Mouse (Mus musculus) liver, embryonic 12.5 days (tissue): ENCODE data around the gene Plcxd2. TPM values are rescaled to one million over a fixed set of nuclear protein-coding genes. Genes with fewer than 3 reads are reported as not detected.

Source experiments
- ATAC-seq: fragments of 200-750 bp; cut with Nextera tagmentation; 2 replicates; pipeline ENCODE4 v1.8.0; 2017; ENCODE audit warnings: moderate number of reproducible peaks, mild to moderate bottlenecking, moderate library complexity
- H3K27ac ChIP-seq: fragments of 300-500 bp; sonication (generic); 2 replicates; pipeline ENCODE4 v1.5.1; 2016; ENCODE audit warnings: mild to moderate bottlenecking
- H3K27me3 ChIP-seq: fragments of 300-500 bp; sonication (generic); replicated peaks from 2 replicates; pipeline ENCODE4 v1.6.1; 2016; ENCODE audit warnings: mild to moderate bottlenecking, moderate library complexity
- H3K36me3 ChIP-seq: fragments of 300-500 bp; sonication (generic); 2 replicates; pipeline ENCODE4 v1.6.1; 2016; ENCODE audit warnings: mild to moderate bottlenecking, moderate library complexity
- H3K4me1 ChIP-seq: fragments of 300-500 bp; sonication (generic); 2 replicates; pipeline ENCODE4 v1.6.1; 2016
- H3K4me2 ChIP-seq: fragments of 300-500 bp; sonication (generic); 2 replicates; pipeline ENCODE4 v1.6.1; 2016; ENCODE audit warnings: mild to moderate bottlenecking, moderate library complexity
- H3K4me3 ChIP-seq: fragments of 300-500 bp; sonication (generic); 2 replicates; pipeline ENCODE4 v1.5.1; 2016; ENCODE audit warnings: mild to moderate bottlenecking, moderate library complexity
- H3K9ac ChIP-seq: fragments of 300-500 bp; sonication (generic); 2 replicates; pipeline ENCODE4 v1.6.1; 2016; ENCODE audit warnings: mild to moderate bottlenecking, moderate library complexity
- H3K9me3 ChIP-seq: fragments of 300-500 bp; sonication (generic); replicated peaks from 2 replicates; pipeline ENCODE4 v1.6.1; 2016; ENCODE audit warnings: mild to moderate bottlenecking, moderate library complexity
- WGBS: fragments of 180-500 bp; shearing (Covaris S2); methylation state at CpG from one replicate; pipeline ENCODE4 v1.1.7; 2016; ENCODE audit not compliant: insufficient replicate concordance; 5-methylcytosine and 5-hydroxymethylcytosine counted together
- polyA plus RNA-seq: library from polyadenylated mRNA; unstranded; fragments of >200 nt; fragmentation: Nextera tagmentation; extraction: Ambion mirVana; gene quantifications from 2 replicates; pipeline ENCODE4 v1.2.1, GENCODE M21; 2016

The Plcxd2 gene
- polyA plus RNA-seq, 1 experiment from 2014 or later = 3.8 TPM

GRCm38 (mm10) chr16:45984610-45985606 is 25.1 kb downstream of the Plcxd2 start:
- Histone ChIP-seq H3K4me3 (no peak overlapping the region), H3K36me3 (no peaks in the 10 kb centered on the region), H3K27ac (peak overlapping the region; percentile 58; the same call in 1 of the 2 replicates), H3K4me2 (0 out of 2 replicates have a peak overlapping the region, but pooled peaks have one; percentile 4), H3K4me1 (no peaks in the 10 kb centered on the region), H3K9ac (no peak overlapping the region), H3K9me3 (no peaks in the 10 kb centered on the region), H3K27me3 (no peaks in the 10 kb centered on the region)
- peak; percentile 72 for ATAC-seq
- WGBS = 52% methylated on average over 4 of the region's 4 CpGs

- Histone ChIP-seq H3K4me1 (no peaks in the 10 kb centered on the region), H3K27ac (no peak overlapping the region), H3K36me3 (no peaks in the 10 kb centered on the region), H3K4me3 (no peak overlapping the region), H3K9ac (no peak overlapping the region), H3K9me3 (no peaks in the 10 kb centered on the region), H3K4me2 (no peak overlapping the region), H3K27me3 (no peaks in the 10 kb centered on the region)
- WGBS = 85% methylated on average over 1 of the region's 1 CpGs
- ATAC-seq = no peak
These were observed 33.8 kb downstream of the Plcxd2 start for GRCm38 (mm10) chr16:45976251-45976650.

- no peak overlapping the region for H3K4me2 ChIP-seq
- no peak for ATAC-seq
- H3K27ac ChIP-seq = no peak overlapping the region
- no peak overlapping the region for H3K9ac ChIP-seq
- no peaks in the 10 kb centered on the region for H3K36me3 ChIP-seq
- no peaks in the 10 kb centered on the region for H3K27me3 ChIP-seq
- no peaks in the 10 kb centered on the region for H3K4me1 ChIP-seq
- no peak overlapping the region for H3K4me3 ChIP-seq
- WGBS = 51% methylated on average over 9 of the region's 9 CpGs
- H3K9me3 ChIP-seq = no peaks in the 10 kb centered on the region
These were observed 35.9 kb downstream of the Plcxd2 start for GRCm38 (mm10) chr16:45973959-45974686.

- WGBS = 65% methylated on average over 2 of the region's 2 CpGs
- ATAC-seq = no peak
These were observed 39.8 kb downstream of the Plcxd2 start for GRCm38 (mm10) chr16:45970187-45970586.

GRCm38 (mm10) chr16:45968716-45969115 is 41.3 kb downstream of the Plcxd2 start:
- Histone ChIP-seq H3K9me3 (no peaks in the 10 kb centered on the region), H3K27ac (no peak overlapping the region), H3K9ac (no peak overlapping the region), H3K4me1 (peaks cover 6% of the 10 kb centered on the region; the same call in 1 of the 2 replicates), H3K27me3 (no peaks in the 10 kb centered on the region), H3K36me3 (no peaks in the 10 kb centered on the region), H3K4me3 (no peak overlapping the region), H3K4me2 (no peak overlapping the region)
- WGBS = 49% methylated on average over 5 of the region's 5 CpGs
- ATAC-seq = no peak

More at GRCm38 (mm10) chr16:45970187-45970586, 39.8 kb downstream of the Plcxd2 start:
- no peak overlapping the region for H3K4me3 ChIP-seq
- no peak overlapping the region for H3K4me2 ChIP-seq
- peaks cover 6% of the 10 kb centered on the region; the same call in 1 of the 2 replicates for H3K4me1 ChIP-seq
- H3K27ac ChIP-seq = no peak overlapping the region
- no peaks in the 10 kb centered on the region for H3K27me3 ChIP-seq
- H3K9ac ChIP-seq = no peak overlapping the region
- no peaks in the 10 kb centered on the region for H3K36me3 ChIP-seq
- no peaks in the 10 kb centered on the region for H3K9me3 ChIP-seq

GRCm38 (mm10) chr16:45967471-45967870 is 42.5 kb downstream of the Plcxd2 start:
- H3K9ac ChIP-seq = no peak overlapping the region
- H3K4me2 ChIP-seq = no peak overlapping the region
- no peaks in the 10 kb centered on the region for H3K9me3 ChIP-seq
- WGBS = 13% methylated on average over 7 of the region's 7 CpGs
- no peak for ATAC-seq
- peaks cover 6% of the 10 kb centered on the region; the same call in 1 of the 2 replicates for H3K4me1 ChIP-seq
- no peaks in the 10 kb centered on the region for H3K36me3 ChIP-seq
- H3K4me3 ChIP-seq = no peak overlapping the region
- no peak overlapping the region for H3K27ac ChIP-seq
- no peaks in the 10 kb centered on the region for H3K27me3 ChIP-seq

- Histone ChIP-seq H3K4me2 (no peak overlapping the region), H3K27ac (no peak overlapping the region), H3K4me1 (peaks cover 6% of the 10 kb centered on the region; the same call in 1 of the 2 replicates), H3K27me3 (no peaks in the 10 kb centered on the region), H3K4me3 (no peak overlapping the region), H3K9me3 (no peaks in the 10 kb centered on the region), H3K9ac (no peak overlapping the region), H3K36me3 (no peaks in the 10 kb centered on the region)
- ATAC-seq = no peak
- 41% methylated on average over 5 of the region's 5 CpGs for WGBS
These were observed 43.4 kb downstream of the Plcxd2 start for GRCm38 (mm10) chr16:45966604-45967003.

GRCm38 (mm10) chr16:45964777-45965176 is 45.2 kb downstream of the Plcxd2 start:
- no peaks in the 10 kb centered on the region for H3K27me3 ChIP-seq
- peaks cover 6% of the 10 kb centered on the region; the same call in 1 of the 2 replicates for H3K4me1 ChIP-seq
- no peak overlapping the region for H3K4me3 ChIP-seq
- WGBS = 72% methylated on average over 6 of the region's 6 CpGs
- no peak overlapping the region for H3K4me2 ChIP-seq
- H3K27ac ChIP-seq = no peak overlapping the region
- H3K9ac ChIP-seq = no peak overlapping the region
- H3K9me3 ChIP-seq = no peaks in the 10 kb centered on the region
- no peaks in the 10 kb centered on the region for H3K36me3 ChIP-seq
- ATAC-seq = no peak

- Histone ChIP-seq H3K27me3 (no peaks in the 10 kb centered on the region), H3K9me3 (no peaks in the 10 kb centered on the region), H3K4me1 (peaks cover 6% of the 10 kb centered on the region; the same call in 1 of the 2 replicates), H3K36me3 (no peaks in the 10 kb centered on the region), H3K4me3 (no peak overlapping the region), H3K4me2 (no peak overlapping the region), H3K27ac (no peak overlapping the region), H3K9ac (no peak overlapping the region)
- no peak for ATAC-seq
- WGBS = 61% methylated on average over 8 of the region's 8 CpGs
These were observed 46.2 kb downstream of the Plcxd2 start for GRCm38 (mm10) chr16:45963837-45964236.

- Histone ChIP-seq H3K4me2 (no peak overlapping the region), H3K9me3 (no peaks in the 10 kb centered on the region), H3K27me3 (no peaks in the 10 kb centered on the region), H3K36me3 (no peaks in the 10 kb centered on the region), H3K27ac (no peak overlapping the region), H3K9ac (no peak overlapping the region), H3K4me1 (peaks cover 6% of the 10 kb centered on the region; the same call in 1 of the 2 replicates), H3K4me3 (no peak overlapping the region)
- ATAC-seq = no peak
- WGBS = 51% methylated on average over 5 of the region's 5 CpGs
These were observed 46.9 kb downstream of the Plcxd2 start for GRCm38 (mm10) chr16:45963088-45963487.

GRCm38 (mm10) chr16:45960978-45961377 is 49.0 kb downstream of the Plcxd2 start:
- no peaks in the 10 kb centered on the region for H3K9me3 ChIP-seq
- no peak overlapping the region for H3K9ac ChIP-seq
- no peaks in the 10 kb centered on the region for H3K27me3 ChIP-seq
- 67% methylated on average over 3 of the region's 3 CpGs for WGBS
- H3K4me2 ChIP-seq = no peak overlapping the region
- no peak overlapping the region for H3K4me3 ChIP-seq
- H3K36me3 ChIP-seq = no peaks in the 10 kb centered on the region
- ATAC-seq = no peak
- H3K4me1 ChIP-seq = no peaks in the 10 kb centered on the region
- no peak overlapping the region for H3K27ac ChIP-seq
